Mouse (Mus musculus) lung, adult 2 months (tissue): ENCODE measurements around the gene Hsdl1.

Experiments
- CTCF ChIP-seq: fragments of 200-500 bp; IDR thresholded peaks from 2 replicates; pipeline ENCODE4 v1.5.1; 2011; ENCODE audit warnings: mild to moderate bottlenecking, low read length, control low read depth; ENCODE audit not compliant: insufficient read depth
- POLR2A ChIP-seq: fragments of 200-500 bp; IDR thresholded peaks from 2 replicates; pipeline ENCODE4 v1.6.1; 2011; ENCODE audit warnings: low read depth, mild to moderate bottlenecking, control low read depth, low read length, borderline replicate concordance; ENCODE audit errors: extremely low read depth

DNA sequence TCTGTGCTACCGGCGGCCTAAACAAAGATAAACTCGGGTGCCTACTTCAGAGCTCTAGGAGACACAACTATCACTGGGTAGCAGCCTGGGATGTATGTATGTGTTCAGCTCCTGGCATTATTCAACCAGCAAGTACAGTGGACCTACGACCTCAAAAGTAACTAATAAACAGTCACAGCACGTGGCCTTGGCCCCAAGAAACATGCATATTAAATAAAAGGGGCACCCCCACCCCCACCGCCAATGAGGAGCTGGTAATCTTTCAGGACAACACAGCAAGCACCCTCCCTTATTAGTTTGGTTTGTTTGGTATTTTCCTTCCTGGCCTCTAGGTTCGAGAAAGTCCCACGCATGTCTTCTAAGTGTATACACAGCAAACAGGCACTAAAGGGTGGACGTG lies 6.7 kb downstream of the Hsdl1 start:
- TF ChIP-seq CTCF (no peak), POLR2A (no peak)
